Mouse (Mus musculus): Measurements from ENCODE around the gene Gemin4. TPM values are rescaled to one million over a fixed set of nuclear protein-coding genes. Genes with fewer than 3 reads are reported as not detected.

The Gemin4 gene
- polyA plus RNA-seq (2017; shearing (Covaris generic)): 10.9 TPM

GRCm38 (mm10) chr11:76217390-76217800 lies at the start of gene Gemin4, which contains the start of gene Dbil5:
Gemin4 (minus strand) TSS chr11:76217664.
Dbil5 (plus strand) TSS chr11:76217608.

GRCm38 (mm10) chr11:76242901-76243810 lies 25.7 kb upstream of the Gemin4 start, which contains the start of the genes Mrm3 and Glod4:
Mrm3 (plus strand) TSS chr11:76243715.
Glod4 (minus strand) TSS chr11:76243725.

GRCm38 (mm10) chr11:76179495-76180145 lies 37.8 kb downstream of the Gemin4 start, which contains the start of the genes Vps53 and Fam57a:
Vps53 (minus strand) TSS chr11:76179647.
Fam57a (plus strand) TSS chr11:76179671.

Other genes starting within 250 kb of the Gemin4 start
- gene 1700016K19Rik, start 217.8 kb downstream of the Gemin4 start, polyA plus RNA-seq (2017; shearing (Covaris generic)): not detected
- gene Rflnb, start 189.9 kb downstream of the Gemin4 start, polyA plus RNA-seq (2017; shearing (Covaris generic)): 171 TPM
- gene Vps53, start 38.0 kb downstream of the Gemin4 start, polyA plus RNA-seq (2017; shearing (Covaris generic)): 42.8 TPM
- 1.4 TPM for gene Fam57a, start 38.0 kb downstream of the Gemin4 start, polyA plus RNA-seq (2017; shearing (Covaris generic))
- not detected for gene Dbil5, start 56 bp downstream of the Gemin4 start, polyA plus RNA-seq (2017; shearing (Covaris generic))
- gene Mrm3, start 26.1 kb upstream of the Gemin4 start, polyA plus RNA-seq (2017; shearing (Covaris generic)): 13.9 TPM
- gene Glod4, start 26.1 kb upstream of the Gemin4 start, polyA plus RNA-seq (2017; shearing (Covaris generic)): 40.2 TPM
- 2.5 TPM for gene Nxn, start 181.5 kb upstream of the Gemin4 start, polyA plus RNA-seq (2017; shearing (Covaris generic))
- 23.7 TPM for gene Timm22, start 189.3 kb upstream of the Gemin4 start, polyA plus RNA-seq (2017; shearing (Covaris generic))